13 mouse cellular contexts compared by ENCODE assay signal in genomic region chr10:100030980-100031516, GRCm38 (mm10). TPM values are rescaled to one million over a fixed set of nuclear protein-coding genes. Genes with fewer than 3 reads are reported as not detected.
DNase-seq lines count a peak whose midpoint lies in the region; ATAC-seq and TF ChIP-seq lines count a peak whose summit lies in the region.
"Had no signal": no experiment of that assay in that cellular context is flagged by ENCODE, and none has a peak within 500 bp of the region (broad histone marks: within the 10 kb centered on the region; RNA-seq: fewer than 3 reads in every experiment).

No protein-coding gene starts in this region.

- no peak overlapping the region for H3K4me3 ChIP-seq in liver, embryonic 11.5 days (ENCODE audit: low read depth, low read length)
- H3K4me3 ChIP-seq in liver, postnatal 0 days (ENCODE audit: low read depth, low read length): no peak overlapping the region
- no peak overlapping the region for H3K4me3 ChIP-seq in brown adipose tissue, adult 24 weeks (ENCODE audit: insufficient read depth, low read depth, low read length)
- H3K4me3 ChIP-seq in intestine, embryonic 16.5 days (ENCODE audit: low read length): no peak overlapping the region
- H3K4me3 ChIP-seq: erythroblast, embryonic 14.5 days; hindbrain, embryonic 12.5 days had no signal

- no peaks in the 10 kb centered on the region for H3K27me3 ChIP-seq in liver, embryonic 11.5 days (replicated peaks; ENCODE audit: control insufficient read depth, insufficient read depth, low read length)
- no peaks in the 10 kb centered on the region for H3K27me3 ChIP-seq in liver, postnatal 0 days (ENCODE audit: insufficient read depth, low read length)
- no peaks in the 10 kb centered on the region for H3K27me3 ChIP-seq in intestine, embryonic 16.5 days (replicated peaks; ENCODE audit: control insufficient read depth, insufficient read depth, low read length)
- H3K27me3 ChIP-seq: hindbrain, embryonic 12.5 days had no signal

- peak overlapping the region; percentile 35; the same call in 1 of the 2 replicates for H3K4me2 ChIP-seq in liver, embryonic 11.5 days
- no peak overlapping the region for H3K4me2 ChIP-seq in liver, postnatal 0 days (ENCODE audit: low read depth, low read length)
- H3K4me2 ChIP-seq in intestine, embryonic 16.5 days (ENCODE audit: low read depth, low read length): peak overlapping the region; percentile 20; the same call in 1 of the 2 replicates

- TF ChIP-seq EP300 in liver, postnatal 0 days (IDR thresholded peaks at IDR 0.05; ENCODE audit: low read depth): no peak

- H3K9me3 ChIP-seq in liver, embryonic 11.5 days (ENCODE audit: control insufficient read depth, low read length): no peaks in the 10 kb centered on the region
- H3K9me3 ChIP-seq in liver, postnatal 0 days (ENCODE audit: low read length): no peaks in the 10 kb centered on the region
- H3K9me3 ChIP-seq in intestine, embryonic 16.5 days (ENCODE audit: control insufficient read depth, low read length): no peaks in the 10 kb centered on the region

- WGBS in liver, embryonic 11.5 days: 72% methylated on average over 12 of the region's 12 CpGs
- WGBS in liver, postnatal 0 days (ENCODE audit: insufficient replicate concordance): 66% methylated on average over 12 of the region's 12 CpGs
- WGBS in intestine, embryonic 16.5 days: 63% methylated on average over 12 of the region's 12 CpGs

- intact Hi-C loops in heart, postnatal 25 days (cut with DNase I): no loop called here

- H3K27ac ChIP-seq in liver, embryonic 11.5 days (ENCODE audit: low read depth, low read length): no peak overlapping the region
- no peak overlapping the region for H3K27ac ChIP-seq in liver, postnatal 0 days (ENCODE audit: low read depth)
- peak overlapping the region; percentile 17 for H3K27ac ChIP-seq in brown adipose tissue, adult 24 weeks (replicated peaks; ENCODE audit: low read depth, low read length)
- H3K27ac ChIP-seq in intestine, embryonic 16.5 days (ENCODE audit: low read length): peak overlapping the region; percentile 16
- H3K27ac ChIP-seq: hindbrain, embryonic 12.5 days had no signal

- no peaks in the 10 kb centered on the region for H3K36me3 ChIP-seq in liver, embryonic 11.5 days (ENCODE audit: control insufficient read depth, insufficient read depth, low read length)
- no peaks in the 10 kb centered on the region for H3K36me3 ChIP-seq in liver, postnatal 0 days (replicated peaks; ENCODE audit: insufficient read depth, low read length)
- no peaks in the 10 kb centered on the region for H3K36me3 ChIP-seq in intestine, embryonic 16.5 days (ENCODE audit: control insufficient read depth, insufficient read depth, low read length)
- H3K36me3 ChIP-seq: hindbrain, embryonic 12.5 days had no signal

- peak; percentile 91 for DNase-seq in heart, adult 11 months
- no peak for DNase-seq in heart, postnatal 25 days (ENCODE audit: low spot score)
- DNase-seq in liver, embryonic 11.5 days (ENCODE audit: low spot score): no peak
- no peak for DNase-seq in liver, postnatal 0 days
- no peak for DNase-seq in urinary bladder, postnatal 14 days (ENCODE audit: low spot score)
- DNase-seq in layer of hippocampus, adult 8-10 months (ENCODE audit: low spot score in 2 of 2): no peak
- DNase-seq: adrenal gland, postnatal 25 days; B cell, adult 2 months; thymus, adult 18-20 months had no signal

- no peak for TF ChIP-seq CTCF in liver, postnatal 0 days (IDR thresholded peaks at IDR 0.05; ENCODE audit: low read depth)

- no peak for ATAC-seq in liver, embryonic 11.5 days (replicated peaks; ENCODE audit: low FRiP score)
- no peak for ATAC-seq in liver, postnatal 0 days
- ATAC-seq in intestine, embryonic 16.5 days: no peak

- no peak overlapping the region for H3K9ac ChIP-seq in liver, embryonic 11.5 days (ENCODE audit: low read depth, low read length)
- H3K9ac ChIP-seq in liver, postnatal 0 days (replicated peaks): no peak overlapping the region
- H3K9ac ChIP-seq in intestine, embryonic 16.5 days (ENCODE audit: low read depth, low read length): no peak overlapping the region
- H3K9ac ChIP-seq: hindbrain, embryonic 12.5 days had no signal

- 0 out of 2 replicates have a peak, but pooled peaks cover 3% of the 10 kb centered on the region for H3K4me1 ChIP-seq in liver, embryonic 11.5 days (replicated peaks; ENCODE audit: control insufficient read depth, insufficient read depth, low read length)
- H3K4me1 ChIP-seq in liver, postnatal 0 days (ENCODE audit: insufficient read depth): peaks cover 14% of the 10 kb centered on the region; the same call in 1 of the 2 replicates
- H3K4me1 ChIP-seq in brown adipose tissue, adult 24 weeks (ENCODE audit: control insufficient read depth, insufficient read depth, insufficient read length, low read length): peaks cover 21% of the 10 kb centered on the region
- peaks cover 16% of the 10 kb centered on the region for H3K4me1 ChIP-seq in intestine, embryonic 16.5 days (ENCODE audit: control insufficient read depth, insufficient read depth, low read length)

RNA-seq across cellular contexts. Expression of gene Kitl, which starts 15.6 kb away (rescaled TPM):
- 10 to 100 TPM; 65.6 to 82.6 TPM for total RNA-seq in heart, postnatal 25 days (2021)
- 24.0 and 30.4 TPM in 2 replicates for polyA plus RNA-seq in liver, embryonic 11.5 days (2014; fragmentation: Nextera tagmentation; extraction: Ambion mirVana)
- 2.3 and 5.0 TPM in 2 replicates for polyA plus RNA-seq in liver, postnatal 0 days (2015; fragmentation: Nextera tagmentation; extraction: Ambion mirVana)
- 9.8 and 14.1 TPM in 2 replicates for polyA plus RNA-seq in brown adipose tissue, adult 24 weeks (2012; ENCODE audit: insufficient read depth, insufficient read length, missing spikeins)
- polyA plus RNA-seq in intestine, embryonic 16.5 days (2015; fragmentation: Nextera tagmentation; extraction: Ambion mirVana): 21.3 and 22.5 TPM in 2 replicates
- total RNA-seq in layer of hippocampus, adult 8-10 months (2022): 10 to 100 TPM; 20.5 to 36.7 (median 22.7) TPM
- polyA plus RNA-seq: erythroblast, embryonic 14.5 days had no signal

Comparison
In these comparisons a context has a peak if more than half of its experiments do, and no peak if none do; other contexts are left out.
1. H3K27ac ChIP-seq: peak in brown adipose tissue, adult 24 weeks (single experiment) and intestine, embryonic 16.5 days (single experiment); none in liver, embryonic 11.5 days (single experiment) and liver, postnatal 0 days (single experiment).